Mouse (Mus musculus) T-cell, adult 2 months (primary cell): ENCODE measurements around the gene Nell2.

Experiments used
- DNase-seq: peaks from one replicate; pipeline ENCODE4 v3.0.0; 2022; ENCODE audit warnings: low spot score

Nell2 gene

DNA sequence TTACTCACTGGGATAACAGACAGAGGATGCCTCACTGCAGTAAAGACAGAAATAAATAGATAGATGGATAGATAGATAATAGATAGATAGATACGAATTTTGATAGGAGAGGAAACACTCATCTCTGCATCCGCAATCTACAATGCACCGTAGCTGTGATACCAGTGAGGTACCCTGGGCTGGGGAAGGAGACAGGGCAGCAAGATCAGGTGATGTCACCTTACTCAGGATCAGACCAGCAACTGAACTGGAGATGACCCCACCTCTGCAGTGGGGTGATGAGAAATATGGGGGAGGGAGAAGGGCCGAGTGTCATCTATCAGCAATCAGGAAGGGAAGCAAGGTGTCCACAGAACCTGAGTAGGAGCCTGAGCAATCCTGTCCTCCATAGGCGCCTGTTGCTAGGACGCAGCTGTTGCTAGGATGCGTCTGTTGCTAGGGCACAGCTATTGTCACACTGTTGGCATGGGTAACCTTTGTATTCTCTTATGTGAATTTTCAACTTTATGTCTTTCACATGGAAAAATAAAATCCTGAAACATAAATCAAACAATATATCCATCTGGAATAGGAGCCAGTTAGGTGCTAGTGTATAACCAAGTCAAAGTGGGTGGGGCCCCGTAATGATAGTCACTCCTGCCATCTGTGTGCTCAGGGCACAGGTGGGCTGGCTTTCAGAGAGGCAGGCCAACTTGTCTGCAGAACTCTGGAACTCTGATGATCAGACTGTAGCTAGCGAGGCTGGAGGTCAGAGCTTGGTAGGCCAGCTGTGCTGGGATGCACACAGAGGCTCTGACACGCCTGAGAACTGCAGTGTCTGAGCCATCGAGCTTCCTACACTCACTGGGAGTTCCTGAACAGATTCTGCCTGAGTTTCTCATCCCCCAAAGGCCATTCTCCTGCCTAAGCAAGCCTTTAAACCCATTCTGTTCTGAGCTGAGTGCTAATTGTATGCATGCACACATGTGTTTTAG is 193.7 kb downstream of the Nell2 start:
- DNase-seq = no peak

DNA sequence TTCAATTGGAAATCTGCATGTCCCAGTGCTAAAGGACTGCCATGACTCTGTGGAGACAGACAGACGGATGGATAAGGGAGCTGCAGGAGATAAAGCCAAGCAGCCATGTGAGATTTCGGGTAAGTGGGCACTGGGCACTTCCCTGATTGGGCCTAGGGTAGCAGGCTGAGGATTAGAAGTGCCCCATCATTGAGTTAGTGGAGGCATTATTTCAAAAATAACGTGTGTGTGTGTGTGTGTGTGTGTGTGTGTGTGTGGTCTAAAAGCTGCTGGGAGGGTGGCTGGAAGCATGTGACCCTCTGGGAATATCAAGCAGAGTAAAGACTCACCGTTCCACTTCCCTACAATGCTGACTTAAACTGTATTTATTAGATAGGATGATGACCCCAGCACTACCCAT is 195.1 kb downstream of the Nell2 start:
- DNase-seq = no peak

GRCm38 (mm10) chr15:95330926-95331325 is 197.4 kb downstream of the Nell2 start:
- DNase-seq = no peak

DNA sequence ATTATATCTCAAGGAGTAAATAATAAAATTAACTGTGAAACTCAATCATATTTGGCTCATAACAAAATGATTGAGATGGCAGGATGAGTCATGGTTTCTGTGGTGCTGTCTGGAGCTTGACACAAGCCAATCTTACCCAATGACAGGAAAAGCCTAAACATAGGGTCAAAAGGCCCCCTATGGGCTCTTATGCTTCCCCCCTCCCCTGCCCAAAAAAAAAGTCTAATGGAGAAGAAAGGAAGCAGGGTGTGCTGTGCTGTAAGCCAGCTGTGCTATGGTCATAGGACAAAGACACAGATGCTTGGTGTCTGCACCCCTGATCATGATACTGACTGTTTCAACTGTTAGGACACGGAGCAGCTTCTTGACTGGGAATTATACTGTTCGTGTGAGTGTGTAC is 205.6 kb downstream of the Nell2 start:
- no peak for DNase-seq

- DNase-seq = no peak
These were observed 211.7 kb downstream of the Nell2 start for GRCm38 (mm10) chr15:95316626-95317025.

- no peak for DNase-seq
These were observed 213.6 kb downstream of the Nell2 start for GRCm38 (mm10) chr15:95314808-95315145.

- no peak for DNase-seq
These were observed 214.1 kb downstream of the Nell2 start for GRCm38 (mm10) chr15:95314121-95314807.

GRCm38 (mm10) chr15:95313286-95313685 is 215.1 kb downstream of the Nell2 start:
- no peak for DNase-seq

GRCm38 (mm10) chr15:95304102-95304501 is 224.3 kb downstream of the Nell2 start:
- DNase-seq = no peak

GRCm38 (mm10) chr15:95296561-95296960 is 231.8 kb downstream of the Nell2 start:
- no peak for DNase-seq

- no peak for DNase-seq
These were observed 239.3 kb downstream of the Nell2 start for GRCm38 (mm10) chr15:95289047-95289446.

GRCm38 (mm10) chr15:95285199-95285598 is 243.2 kb downstream of the Nell2 start:
- DNase-seq = no peak

DNA sequence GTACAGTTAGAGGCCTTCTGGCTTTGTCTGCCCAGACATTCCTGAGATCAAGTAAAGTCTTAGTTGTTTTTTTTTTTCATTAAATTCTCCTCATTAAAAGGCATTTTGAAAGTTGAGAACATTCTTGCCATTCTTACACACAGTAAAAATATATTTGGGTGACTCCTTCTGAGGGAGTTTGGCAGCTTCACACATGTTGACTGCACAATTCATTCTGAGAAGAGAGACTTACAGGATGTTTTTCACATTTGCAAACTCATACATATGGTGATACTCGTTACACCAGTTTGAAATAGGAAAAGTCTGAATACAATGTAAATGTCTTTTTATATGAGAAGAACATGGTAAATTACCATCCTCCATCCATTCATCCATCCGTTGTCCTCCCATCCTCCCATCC is 247.4 kb downstream of the Nell2 start:
- no peak for DNase-seq

GRCm38 (mm10) chr15:95278001-95278400 is 250.4 kb downstream of the Nell2 start:
- DNase-seq = no peak

GRCm38 (mm10) chr15:95276556-95276955 is 251.8 kb downstream of the Nell2 start:
- no peak for DNase-seq

- no peak for DNase-seq
These were observed 252.8 kb downstream of the Nell2 start for GRCm38 (mm10) chr15:95275553-95275952.

DNA sequence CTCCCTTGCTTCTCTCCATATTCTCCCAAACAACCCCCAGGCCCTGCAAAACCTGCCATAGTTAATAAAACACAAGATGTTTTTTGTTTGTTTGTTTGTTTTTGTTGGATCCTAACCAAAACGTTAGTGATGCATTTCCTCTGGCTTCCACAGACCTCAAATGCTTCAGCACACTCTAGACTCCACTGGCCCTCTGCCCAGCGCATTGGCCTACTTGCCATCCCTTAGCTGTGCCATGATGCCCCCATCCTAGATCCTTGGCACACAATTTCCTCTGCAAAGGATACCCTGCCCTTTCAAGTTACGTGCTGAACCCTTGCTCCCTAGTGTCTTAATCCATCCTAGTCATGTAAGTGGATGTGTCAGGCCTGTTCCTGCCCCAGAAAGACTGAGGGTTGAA is 255.1 kb downstream of the Nell2 start:
- no peak for DNase-seq

- DNase-seq = no peak
These were observed 256.2 kb downstream of the Nell2 start for GRCm38 (mm10) chr15:95272167-95272566.

DNA sequence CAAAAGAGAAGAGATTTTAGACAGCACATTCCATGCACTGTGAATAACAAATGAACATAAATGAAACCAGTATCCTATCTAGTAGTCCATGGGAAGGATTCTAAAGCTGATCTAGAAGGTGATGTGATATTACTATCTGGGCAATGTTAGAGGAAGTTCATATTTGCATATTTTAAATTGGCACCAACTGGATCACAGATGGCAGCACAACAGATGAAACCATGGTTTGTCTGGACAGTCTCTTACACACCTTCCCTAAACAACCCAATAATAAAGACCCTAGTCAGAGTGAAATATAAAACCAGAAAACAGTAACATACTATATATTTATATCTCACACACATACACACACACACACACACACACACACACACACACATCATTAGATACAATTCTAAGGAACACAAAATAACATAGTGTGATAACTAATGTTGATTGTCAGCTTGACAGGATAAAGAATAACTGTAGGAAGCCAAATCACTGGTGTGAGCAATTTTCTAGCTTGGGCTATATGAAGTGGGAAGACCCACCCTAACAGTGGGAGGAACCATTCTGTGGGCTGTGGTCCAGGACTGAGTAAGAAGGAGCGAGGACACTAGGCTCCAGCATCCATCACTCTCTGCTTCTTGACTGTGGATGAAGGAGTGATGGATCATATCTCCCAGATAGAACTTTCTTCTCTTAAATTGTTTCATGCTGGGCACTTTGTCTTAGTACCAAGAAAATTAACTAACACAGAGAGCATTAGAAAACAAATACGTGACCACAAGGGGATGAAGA is 268.5 kb downstream of the Nell2 start:
- DNase-seq = no peak

DNA sequence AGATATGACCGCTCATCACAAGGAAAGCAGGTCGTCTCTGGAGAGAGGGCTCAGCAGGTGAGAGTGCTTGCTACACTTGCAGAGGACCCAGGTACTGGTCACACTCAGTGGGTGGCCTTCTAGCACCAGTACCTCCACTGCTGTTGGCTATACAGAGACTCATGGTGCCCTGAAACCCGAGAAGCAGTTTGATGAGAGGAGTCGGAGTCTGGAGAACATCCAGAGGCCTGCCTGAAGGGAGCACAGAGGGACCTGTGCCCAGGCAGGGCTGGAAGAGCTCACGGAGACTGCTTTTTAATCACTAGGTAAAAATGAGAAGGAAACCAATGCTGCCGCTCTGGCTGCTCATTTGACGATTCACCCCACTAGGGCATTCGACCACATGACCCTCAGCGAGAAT is 271.2 kb downstream of the Nell2 start:
- DNase-seq = no peak

DNA sequence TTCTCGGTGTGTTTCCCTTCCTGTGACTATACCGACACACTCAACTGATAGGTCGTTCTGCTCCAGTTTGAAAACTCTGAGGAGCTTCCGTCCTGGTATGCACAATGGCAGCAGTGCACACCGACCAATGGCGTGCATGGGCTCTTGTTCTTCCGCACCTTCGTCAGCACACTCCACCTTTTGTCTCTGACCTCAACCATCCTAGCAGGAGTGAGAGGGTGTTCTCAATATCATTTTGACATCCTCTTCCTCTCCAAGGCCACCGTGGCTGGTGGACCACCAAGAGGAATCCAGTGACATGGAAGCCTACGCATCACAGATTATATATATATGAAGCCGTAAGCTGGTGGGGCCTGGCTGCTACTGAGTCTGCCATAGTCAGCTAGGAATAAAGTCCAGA is 282.8 kb downstream of the Nell2 start:
- no peak for DNase-seq

- DNase-seq = no peak
These were observed 284.5 kb downstream of the Nell2 start for GRCm38 (mm10) chr15:95243876-95244275.

- no peak for DNase-seq
These were observed 287.2 kb downstream of the Nell2 start for GRCm38 (mm10) chr15:95241161-95241560.
